Mouse (Mus musculus) C2C12 (cell line): ENCODE measurements at regions not wholly inside any gene's neighbourhood (a gene's known extent, or its start where the extent isn't known, plus 50 kb on each side); places are given as distances from the start of the nearest gene placed in this dataset.

Source experiments
- CTCF ChIP-seq: IDR thresholded peaks from one replicate; pipeline ENCODE4 v1.5.1; 2011; ENCODE audit not compliant: control insufficient read depth, insufficient read depth, insufficient read length
- FOSL1 ChIP-seq: IDR thresholded peaks from one replicate; pipeline ENCODE4 v1.8.0; 2011; ENCODE audit warnings: mild to moderate bottlenecking, low read length; ENCODE audit not compliant: poor library complexity, insufficient read depth, severe bottlenecking
- MAX ChIP-seq: IDR thresholded peaks from one replicate; pipeline ENCODE4 v1.6.1; 2011; ENCODE audit warnings: mild to moderate bottlenecking, control low read depth
- MYOD1 ChIP-seq: IDR thresholded peaks from one replicate; pipeline ENCODE4 v1.6.1; 2011; ENCODE audit warnings: low read depth; ENCODE audit not compliant: control insufficient read depth, insufficient read length
- USF1 ChIP-seq: IDR thresholded peaks from one replicate; pipeline ENCODE4 v1.6.1; 2011; ENCODE audit warnings: low read depth, mild to moderate bottlenecking, control low read depth, moderate library complexity

DNA sequence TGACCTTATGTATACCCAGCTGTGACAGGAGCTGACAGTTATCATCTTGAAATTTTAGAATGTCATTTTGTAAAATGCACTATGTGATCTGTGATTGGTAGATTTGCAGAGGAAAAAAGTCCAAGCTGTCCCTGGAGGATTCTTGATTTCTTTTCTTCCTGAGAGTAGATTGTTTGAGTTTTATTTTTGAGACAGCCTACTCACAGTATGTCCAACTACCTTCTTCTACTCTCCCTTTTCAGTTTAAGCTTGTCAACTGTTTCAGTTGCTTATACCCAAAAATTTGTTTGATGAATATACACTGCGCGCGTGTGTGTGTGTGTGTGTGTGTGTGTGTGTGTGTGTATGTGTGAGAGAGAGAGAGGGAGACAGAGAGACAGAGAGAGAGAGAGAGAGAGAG, 346.9 kb downstream of the Phf14 start:
- TF ChIP-seq CTCF, result no peak
- TF ChIP-seq MYOD1, result no peak
- TF ChIP-seq USF1, result no peak
- TF ChIP-seq MAX, result no peak
- no peak for TF ChIP-seq FOSL1
